Mouse (Mus musculus): ENCODE data around the gene Celf5.

DNA sequence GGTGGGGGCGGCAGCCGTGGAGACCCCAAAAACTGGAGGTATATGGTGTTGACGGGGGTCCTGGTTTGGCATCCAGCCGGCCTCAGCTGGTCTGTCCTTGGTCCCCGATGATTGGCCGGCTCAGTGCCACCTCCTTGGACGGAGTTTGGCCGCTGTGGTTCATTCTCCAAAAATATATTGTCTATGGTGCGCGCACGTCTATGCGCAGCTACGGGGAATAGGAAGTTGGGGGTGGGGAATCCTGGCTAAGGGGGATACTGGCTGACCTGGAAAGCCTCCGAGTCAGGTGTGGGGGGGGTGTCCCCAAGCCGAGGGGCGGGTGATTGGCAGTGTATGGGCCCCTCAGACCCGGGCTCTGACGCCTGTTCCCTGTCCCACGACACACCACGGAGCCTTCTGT, 22.0 kb downstream of the Celf5 start:
- TF ChIP-seq CTCF (IDR thresholded peaks at IDR 0.05; ENCODE audit: extremely low read depth, insufficient read depth, low read length) (no peak), POLR2A (IDR thresholded peaks at IDR 0.05; ENCODE audit: extremely low read depth, insufficient read depth, low read length) (no peak)

All from cortical plate, adult 2 months (tissue).